Mouse (Mus musculus): ENCODE measurements around the gene Mapk7. TPM values are rescaled to one million over a fixed set of nuclear protein-coding genes. Genes with fewer than 3 reads are reported as not detected.

Gene Mapk7
- total RNA-seq, 2 experiments from 2014 or later = 3.7 to 8.3 TPM

DNA sequence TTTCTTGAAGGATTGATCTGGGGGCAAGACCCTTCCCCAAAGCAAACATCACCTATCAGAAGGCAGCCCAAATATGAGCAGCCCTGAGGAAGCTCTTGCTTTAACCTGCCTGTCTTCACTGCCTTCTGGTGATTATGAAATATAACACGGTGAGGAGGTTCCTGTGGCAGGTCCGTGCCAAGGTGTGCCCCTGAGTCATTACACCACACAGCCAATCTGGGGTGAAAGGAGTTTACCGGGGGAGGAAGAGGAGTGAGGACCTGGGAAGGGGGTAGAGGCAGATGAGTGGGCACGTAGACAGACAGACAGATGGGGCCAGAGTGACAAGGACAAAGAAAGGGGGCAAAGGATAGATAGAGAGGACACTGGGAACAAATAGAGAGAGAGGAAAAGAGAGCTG, 20.6 kb downstream of the Mapk7 start:
- no peak for ATAC-seq (replicated peaks; ENCODE audit: low FRiP score, poor library complexity, severe bottlenecking)

DNA sequence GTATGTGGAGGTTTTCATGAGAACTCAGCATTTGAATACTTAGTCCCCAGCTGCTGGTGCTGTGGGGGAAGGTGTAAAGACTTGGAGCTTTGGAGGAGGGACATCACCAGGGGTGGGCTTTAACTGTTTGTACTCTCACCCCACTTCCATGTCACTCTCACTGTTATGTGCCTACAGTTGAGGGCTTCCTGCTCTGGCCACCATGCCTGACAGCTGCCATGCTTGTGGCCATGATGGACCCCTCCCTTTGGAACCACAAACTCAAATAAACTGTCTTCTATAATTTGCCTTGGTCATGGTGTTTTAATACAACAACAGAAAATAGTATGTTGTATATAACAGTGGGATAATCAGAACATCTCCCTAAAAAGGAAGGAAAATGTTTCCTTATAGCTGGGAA, 23.3 kb downstream of the Mapk7 start:
- ATAC-seq (replicated peaks; ENCODE audit: low FRiP score, poor library complexity, severe bottlenecking) = no peak

DNA sequence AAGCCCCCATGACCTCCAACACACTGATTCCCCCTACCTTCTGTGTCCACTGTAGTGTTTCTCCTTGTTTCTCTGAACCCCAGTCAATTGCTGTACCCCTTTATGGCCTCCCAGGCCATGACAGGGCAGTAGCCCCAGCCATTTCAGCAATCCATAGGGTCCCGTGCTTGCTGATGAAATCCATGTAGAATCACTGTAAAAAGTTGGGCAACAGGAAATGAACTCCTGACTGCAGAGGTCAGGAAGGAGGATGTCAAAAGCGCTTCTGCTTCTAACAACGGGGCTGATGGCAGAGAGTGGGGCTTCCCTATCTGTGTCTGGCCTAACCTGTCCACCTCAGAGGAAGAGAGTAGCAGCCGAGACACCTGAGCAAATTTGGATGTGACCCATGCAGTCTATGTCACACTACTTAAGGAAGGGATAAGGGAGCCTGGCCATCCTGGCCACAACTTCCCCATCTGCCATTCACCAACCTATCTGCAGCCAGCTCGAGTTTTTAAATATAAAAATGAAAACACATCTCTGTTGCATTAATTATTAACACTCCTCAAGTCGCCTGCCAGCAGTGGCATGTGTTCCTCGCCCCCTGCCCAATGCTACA, 24.8 kb downstream of the Mapk7 start:
- no peak for ATAC-seq (replicated peaks; ENCODE audit: low FRiP score, poor library complexity, severe bottlenecking)

DNA sequence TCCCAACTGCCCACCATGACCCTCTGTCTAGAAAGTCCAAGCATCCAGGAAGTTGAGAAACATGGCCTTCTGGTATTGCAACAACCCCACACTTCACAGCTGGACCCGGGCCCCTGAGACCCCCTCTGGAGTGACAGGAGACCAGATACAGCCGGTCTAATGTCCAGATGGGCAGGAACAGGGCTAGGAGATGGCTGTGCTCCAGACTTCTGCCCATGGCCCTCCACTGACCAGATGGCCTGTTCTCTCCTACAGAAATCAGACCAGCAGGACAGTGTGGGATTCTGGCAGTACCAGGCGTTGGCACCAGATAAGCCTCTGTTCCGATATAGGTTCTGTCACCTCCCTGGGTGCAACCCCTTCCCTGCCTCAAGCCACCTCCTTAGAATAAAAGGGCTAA, 25.7 kb downstream of the Mapk7 start:
- ATAC-seq (replicated peaks; ENCODE audit: low FRiP score, poor library complexity, severe bottlenecking) = no peak

DNA sequence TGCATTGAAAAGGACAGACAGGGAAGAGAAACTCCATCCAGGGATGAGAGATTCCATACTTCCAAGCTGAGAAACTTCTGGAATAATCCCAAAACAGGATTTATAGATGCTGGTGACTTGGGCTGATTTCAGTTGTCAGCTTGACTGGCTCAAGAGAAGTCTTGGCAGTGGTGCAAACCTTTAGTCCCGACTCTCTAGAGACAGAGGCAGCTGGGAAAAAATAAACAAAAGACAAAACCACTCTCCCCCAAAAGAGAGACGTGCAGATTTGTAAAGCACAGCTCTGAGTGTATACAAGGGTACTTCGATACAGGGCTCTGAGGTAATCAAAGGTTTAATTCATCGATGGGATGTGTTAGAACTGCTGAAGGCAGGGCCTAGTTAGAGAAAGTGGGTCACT, 28.8 kb downstream of the Mapk7 start:
- no peak for ATAC-seq (replicated peaks; ENCODE audit: low FRiP score, poor library complexity, severe bottlenecking)

DNA sequence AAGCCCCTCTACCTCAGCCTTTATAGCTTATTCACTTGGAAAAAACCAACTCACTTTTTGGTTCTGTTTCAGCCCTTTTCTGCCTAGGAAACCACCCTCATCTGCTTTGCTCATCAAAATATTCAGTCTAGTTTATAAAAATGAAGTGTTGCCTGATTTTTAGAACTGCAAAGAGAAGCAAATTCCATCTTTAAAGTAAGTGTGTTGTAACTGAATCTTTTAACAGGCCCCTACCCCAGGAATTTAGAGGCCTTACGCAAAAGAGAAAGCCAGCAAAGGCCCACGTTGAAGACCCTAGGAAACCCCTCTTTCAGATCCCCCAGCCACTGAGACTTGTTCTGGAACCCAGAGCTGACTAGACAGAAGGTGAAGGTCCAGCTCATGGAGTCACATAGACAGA, 30.1 kb downstream of the Mapk7 start:
- no peak for ATAC-seq (replicated peaks; ENCODE audit: low FRiP score, poor library complexity, severe bottlenecking)

DNA sequence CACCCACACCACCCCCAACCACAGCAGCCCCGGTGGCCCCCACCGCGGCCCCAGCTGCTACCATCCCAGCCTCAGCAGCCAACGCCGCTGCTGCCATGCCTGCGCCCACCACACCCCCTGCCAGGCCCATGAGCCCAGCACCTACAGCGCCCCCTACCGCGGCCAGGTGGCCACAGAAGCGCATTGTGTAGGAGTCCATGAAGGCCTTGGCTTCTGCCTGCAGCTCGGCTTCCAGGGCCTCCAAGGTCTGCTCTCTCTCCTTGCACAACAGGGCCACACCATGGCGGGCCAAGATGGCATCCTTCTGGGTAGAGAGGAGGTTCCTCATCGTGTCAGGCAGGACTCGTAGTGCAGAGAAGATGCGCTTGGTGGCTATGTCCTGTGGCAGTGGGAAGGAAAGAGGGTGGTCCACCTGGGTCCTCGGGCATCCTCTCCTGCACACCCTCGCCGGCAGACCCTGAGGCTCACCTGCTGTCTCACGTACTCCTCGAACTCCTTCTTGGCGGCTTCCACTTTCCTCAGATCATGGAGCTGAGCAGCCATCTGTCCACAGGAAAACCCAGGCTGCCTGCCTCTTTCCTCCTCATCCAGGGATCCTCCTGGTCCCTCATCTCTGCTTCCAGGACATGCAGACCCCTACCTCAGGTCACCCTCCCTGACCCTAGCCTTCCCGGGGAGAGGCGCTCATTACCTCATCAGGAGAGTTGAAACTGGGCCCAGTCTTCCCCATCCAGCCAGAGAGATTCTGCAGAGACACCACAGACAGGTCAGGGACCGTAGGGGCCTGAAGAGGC, 44.5 kb downstream of the Mapk7 start:
- ATAC-seq (replicated peaks; ENCODE audit: low FRiP score, poor library complexity, severe bottlenecking) = no peak

DNA sequence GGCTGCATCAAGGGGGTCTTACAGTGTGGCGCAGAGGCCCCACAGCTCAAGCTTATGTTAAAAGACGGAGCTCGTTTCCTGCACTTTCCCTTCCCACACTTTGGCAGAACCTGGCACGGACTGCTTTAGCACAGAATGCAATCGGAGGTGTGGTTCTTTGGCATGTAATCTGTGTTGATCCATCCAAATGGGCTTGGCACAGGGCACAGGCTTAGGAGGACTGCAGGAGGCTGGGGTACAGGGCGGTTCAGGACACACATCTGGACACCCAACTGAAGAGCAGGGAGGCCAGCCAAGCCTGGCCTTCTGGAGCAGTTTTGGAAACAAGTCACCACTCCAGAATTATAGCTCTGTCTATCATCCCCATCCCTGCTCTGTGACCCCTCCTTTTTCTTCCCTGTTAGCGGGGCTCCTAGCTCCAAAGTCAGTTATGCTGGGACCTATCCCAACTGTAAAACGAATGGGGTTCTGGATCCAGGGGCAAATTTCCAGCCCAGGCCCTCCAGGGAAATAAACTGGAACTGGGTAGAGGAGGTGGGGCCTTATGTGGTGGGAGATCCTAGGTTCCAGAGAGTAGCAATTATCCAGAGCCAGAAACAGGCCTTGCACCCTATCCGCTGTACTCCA, 45.5 kb downstream of the Mapk7 start:
- ATAC-seq (replicated peaks; ENCODE audit: low FRiP score, poor library complexity, severe bottlenecking) = no peak

DNA sequence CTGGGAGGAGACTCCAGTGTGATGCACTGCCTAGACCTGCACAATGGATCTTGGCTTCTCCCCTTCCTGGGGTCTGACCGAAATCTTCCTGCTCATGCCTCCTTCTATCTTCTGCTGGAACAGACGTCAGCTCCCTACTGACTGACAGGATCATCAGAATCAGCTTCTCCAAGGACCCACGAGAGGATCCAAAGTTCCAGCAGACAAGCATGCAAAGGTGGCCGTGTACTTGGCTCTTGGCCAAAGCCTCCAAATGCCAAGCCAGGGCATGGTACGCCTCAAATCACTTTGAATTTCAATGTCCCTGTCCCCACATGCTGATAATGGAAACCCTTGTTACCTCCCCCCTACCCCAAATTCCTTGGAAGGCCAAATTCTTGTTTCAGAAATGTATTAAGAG, 46.2 kb downstream of the Mapk7 start:
- no peak for ATAC-seq (replicated peaks; ENCODE audit: low FRiP score, poor library complexity, severe bottlenecking)

DNA sequence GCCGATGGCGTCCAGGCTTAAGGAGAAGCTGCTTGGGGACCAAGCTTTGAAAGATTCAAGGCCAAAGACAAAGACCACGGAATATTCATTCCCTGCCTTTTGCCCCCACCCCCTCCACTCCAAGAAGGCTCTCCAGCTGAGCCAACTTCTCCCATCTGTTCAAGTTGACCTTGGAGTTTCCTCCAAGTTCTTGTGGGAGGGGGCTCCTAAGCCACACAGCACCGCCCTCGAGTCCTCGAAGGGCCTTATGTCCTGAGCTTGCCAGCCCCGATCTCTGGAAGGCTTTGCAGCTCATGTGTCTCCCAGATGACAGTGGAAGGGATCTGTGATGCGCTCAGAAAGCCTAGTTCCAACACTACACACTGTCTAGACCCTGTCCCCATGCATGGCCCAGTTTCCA, 46.9 kb downstream of the Mapk7 start:
- no peak for ATAC-seq (replicated peaks; ENCODE audit: low FRiP score, poor library complexity, severe bottlenecking)

DNA sequence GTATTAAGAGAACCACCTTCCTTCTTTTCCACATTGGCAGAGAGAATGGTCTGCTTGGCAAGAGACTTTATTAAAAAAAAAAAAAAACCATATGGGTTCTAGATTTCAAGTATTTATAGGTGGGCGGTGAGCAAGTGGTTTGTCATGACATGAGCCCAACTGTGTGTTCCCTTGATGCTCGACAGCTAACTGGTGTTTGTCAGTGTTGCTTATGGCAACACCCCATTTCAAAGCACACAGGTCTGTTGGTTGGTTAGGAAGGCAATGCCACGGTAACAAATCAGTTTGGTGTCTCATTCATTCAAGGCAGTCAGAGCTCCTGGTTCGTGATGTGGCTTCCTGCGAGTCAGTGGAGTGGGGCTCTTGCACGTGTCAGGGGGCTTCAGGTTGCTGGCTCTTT, 50.4 kb downstream of the Mapk7 start:
- no peak for ATAC-seq (replicated peaks; ENCODE audit: low FRiP score, poor library complexity, severe bottlenecking)

DNA sequence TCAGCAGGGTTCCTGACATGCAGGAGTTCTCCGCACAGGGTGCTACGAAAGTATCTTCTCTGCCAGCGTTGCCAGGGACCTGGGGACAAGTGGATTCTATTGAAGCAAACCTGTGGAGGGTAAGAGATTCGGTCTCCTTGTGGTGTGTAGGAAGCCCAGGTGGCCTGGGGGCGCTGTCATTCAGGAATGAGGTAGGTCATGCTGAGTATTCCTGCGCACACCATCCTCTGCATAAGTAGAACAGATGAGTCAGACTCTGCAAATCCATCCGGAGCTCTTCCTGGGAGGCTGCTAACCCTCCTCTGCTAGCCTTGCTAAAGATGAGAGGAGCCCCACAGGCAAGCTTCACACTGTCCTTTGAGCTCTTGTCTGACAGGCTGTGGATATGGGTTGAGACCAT, 52.5 kb downstream of the Mapk7 start:
- no peak for ATAC-seq (replicated peaks; ENCODE audit: low FRiP score, poor library complexity, severe bottlenecking)

DNA sequence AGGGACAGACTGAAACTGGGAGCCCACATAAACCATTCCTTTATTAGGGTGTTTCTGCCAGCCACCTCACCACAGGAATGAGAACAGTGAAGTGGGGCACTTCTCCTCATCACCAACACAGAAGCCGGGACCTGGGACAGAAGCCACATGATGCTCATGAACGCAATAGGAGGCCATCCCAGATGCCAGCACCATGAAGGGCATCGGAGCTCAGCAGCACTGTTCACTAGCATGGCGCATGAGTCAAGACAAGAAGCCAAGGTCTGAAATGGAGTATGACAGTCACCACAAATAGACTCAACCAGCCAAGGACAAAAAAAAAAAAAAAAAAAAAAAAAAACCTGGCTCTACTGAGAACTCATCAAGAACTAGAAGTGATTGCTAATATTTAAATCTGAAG, 53.8 kb downstream of the Mapk7 start:
- no peak for ATAC-seq (replicated peaks; ENCODE audit: low FRiP score, poor library complexity, severe bottlenecking)

DNA sequence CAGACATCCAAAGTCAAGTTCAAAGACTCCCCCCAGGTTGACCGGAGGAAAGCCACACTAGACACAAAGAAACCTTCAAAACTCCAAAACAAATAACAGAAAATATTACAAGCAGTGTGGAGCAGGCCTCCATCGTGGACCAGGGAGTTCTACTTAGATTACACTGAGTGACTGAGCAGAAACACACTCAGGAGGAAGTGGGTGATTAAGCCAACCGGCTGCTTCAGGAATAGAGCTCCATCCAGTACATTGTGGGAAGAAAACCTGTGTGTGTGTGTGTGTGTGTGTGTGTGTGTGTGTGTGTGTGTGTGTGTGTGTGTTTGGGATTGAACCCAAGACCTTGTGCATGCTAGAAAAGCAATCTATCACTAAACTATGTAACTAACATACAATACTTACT, 55.0 kb downstream of the Mapk7 start:
- ATAC-seq (replicated peaks; ENCODE audit: low FRiP score, poor library complexity, severe bottlenecking) = no peak

Other genes with a start within 250 kb of the Mapk7 start
- 14.6 and 20.5 TPM in 2 replicates for gene Aldh3a2, start 226.9 kb downstream of the Mapk7 start, total RNA-seq (2015; ENCODE audit: low replicate concordance)
- gene Aldh3a2, start 226.9 kb downstream of the Mapk7 start, total RNA-seq (2017; ENCODE audit: low replicate concordance) = 5.0 and 20.4 TPM in 2 replicates
- gene Slc47a2, start 151.5 kb downstream of the Mapk7 start, total RNA-seq (2015; ENCODE audit: low replicate concordance) = not detected in 2 replicates
- not detected in 2 replicates for gene Slc47a2, start 151.5 kb downstream of the Mapk7 start, total RNA-seq (2017; ENCODE audit: low replicate concordance)
- gene Slc47a1, start 116.1 kb downstream of the Mapk7 start, total RNA-seq (2015; ENCODE audit: low replicate concordance) = not detected in 2 replicates
- not detected in 2 replicates for gene Slc47a1, start 116.1 kb downstream of the Mapk7 start, total RNA-seq (2017; ENCODE audit: low replicate concordance)
- not detected in 2 replicates for gene Rnf112, start 40.3 kb downstream of the Mapk7 start, total RNA-seq (2015; ENCODE audit: low replicate concordance)
- not detected in 2 replicates for gene Rnf112, start 40.3 kb downstream of the Mapk7 start, total RNA-seq (2017; ENCODE audit: low replicate concordance)
- not detected in 2 replicates for gene Mfap4, start 9.0 kb downstream of the Mapk7 start, total RNA-seq (2015; ENCODE audit: low replicate concordance)
- not detected in 2 replicates for gene Mfap4, start 9.0 kb downstream of the Mapk7 start, total RNA-seq (2017; ENCODE audit: low replicate concordance)
- not detected in 2 replicates for gene B9d1, start 10.7 kb upstream of the Mapk7 start, total RNA-seq (2015; ENCODE audit: low replicate concordance)
- gene B9d1, start 10.7 kb upstream of the Mapk7 start, total RNA-seq (2017; ENCODE audit: low replicate concordance) = not detected in 2 replicates
- gene Epn2, start 85.3 kb upstream of the Mapk7 start, total RNA-seq (2015; ENCODE audit: low replicate concordance) = not detected in 2 replicates
- gene Epn2, start 85.3 kb upstream of the Mapk7 start, total RNA-seq (2017; ENCODE audit: low replicate concordance) = 2.0 TPM in 1 of 2 replicates, not detected in the other
- not detected in 2 replicates for gene Grap, start 158.9 kb upstream of the Mapk7 start, total RNA-seq (2015; ENCODE audit: low replicate concordance)
- 0.56 TPM in 1 of 2 replicates, not detected in the other for gene Grap, start 158.9 kb upstream of the Mapk7 start, total RNA-seq (2017; ENCODE audit: low replicate concordance)
- gene Fam83g, start 189.7 kb upstream of the Mapk7 start, total RNA-seq (2015; ENCODE audit: low replicate concordance) = not detected in 2 replicates
- 0.17 TPM in 1 of 2 replicates, not detected in the other for gene Fam83g, start 189.7 kb upstream of the Mapk7 start, total RNA-seq (2017; ENCODE audit: low replicate concordance)
- not detected in 2 replicates for gene Slc5a10, start 226.4 kb upstream of the Mapk7 start, total RNA-seq (2015; ENCODE audit: low replicate concordance)
- gene Slc5a10, start 226.4 kb upstream of the Mapk7 start, total RNA-seq (2017; ENCODE audit: low replicate concordance) = not detected in 2 replicates

Data from erythroblast, adult 5-6 weeks (primary cell).